Mouse (Mus musculus) bone marrow, adult 2 months (tissue): Measurements from ENCODE around the gene Rhox2h.
"Not testable (repeated sequence)": the region's sequence is repeated elsewhere in the genome, so short reads cannot be mapped to it uniquely, and the experiment has no call there.

Experiments used
- CTCF ChIP-seq: fragments of 200-500 bp; IDR thresholded peaks from 2 replicates; pipeline ENCODE4 v1.5.1; 2011; ENCODE audit warnings: low read length, control low read depth; ENCODE audit not compliant: control insufficient read depth, insufficient read depth
- POLR2A ChIP-seq: fragments of 200-500 bp; IDR thresholded peaks from 2 replicates; pipeline ENCODE4 v1.6.1; 2011; ENCODE audit warnings: low read depth, mild to moderate bottlenecking, control low read depth, low read length, borderline replicate concordance; ENCODE audit not compliant: control insufficient read depth

DNA sequence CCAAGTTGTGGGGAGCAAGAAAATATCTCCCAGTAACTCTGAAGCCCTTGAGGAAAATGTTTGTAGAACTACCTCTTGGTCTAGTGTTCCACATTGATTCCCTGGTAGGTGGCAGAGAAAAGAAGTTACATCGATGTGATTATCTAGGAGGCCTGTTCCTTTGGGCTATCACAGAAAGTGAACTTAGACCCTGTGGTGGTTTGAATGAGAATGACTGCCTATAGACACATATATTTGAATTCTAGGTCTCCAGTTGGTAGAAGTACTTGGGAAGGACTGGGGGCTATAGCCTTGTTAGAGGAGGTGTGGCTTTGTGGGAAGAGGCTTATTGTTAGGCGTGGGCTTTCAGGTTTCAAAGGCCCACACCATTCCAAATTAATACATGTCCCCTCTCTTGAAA is 44.6 kb downstream of the Rhox2h start, which contains the start of gene Rhox3g:
- not testable (repeated sequence) for TF ChIP-seq CTCF, POLR2A
